In genomic region chr15:101697326-101698188, GRCm38 (mm10) we compare ENCODE assay signal across 30 mouse cellular contexts. TPM values are rescaled to one million over a fixed set of nuclear protein-coding genes. Genes with fewer than 3 reads are reported as not detected.
DNase-seq lines count a peak whose midpoint lies in the region; ATAC-seq and TF ChIP-seq lines count a peak whose summit lies in the region.
"Had no signal": no experiment of that assay in that cellular context is flagged by ENCODE, and none has a peak within 500 bp of the region (broad histone marks: within the 10 kb centered on the region; RNA-seq: fewer than 3 reads in every experiment).

No protein-coding gene starts in this region.

- no peak overlapping the region for H3K27ac ChIP-seq in hindbrain, postnatal 0 days
- no peak overlapping the region for H3K27ac ChIP-seq in hindbrain, embryonic 10.5 days
- H3K27ac ChIP-seq in embryonic facial prominence, embryonic 14.5 days (replicated peaks; ENCODE audit: low read depth, low read length): no peak overlapping the region
- no peak overlapping the region for H3K27ac ChIP-seq in stomach, postnatal 0 days (replicated peaks)
- H3K27ac ChIP-seq: forebrain, embryonic 10.5 days; heart, embryonic 15.5 days; hindbrain, embryonic 15.5 days; intestine, embryonic 15.5 days; limb, embryonic 13.5 days; liver, embryonic 12.5 days; midbrain, embryonic 10.5 days had no signal

- no peaks in the 10 kb centered on the region for H3K4me1 ChIP-seq in hindbrain, postnatal 0 days (ENCODE audit: insufficient read depth, low read length)
- peaks cover 5% of the 10 kb centered on the region for H3K4me1 ChIP-seq in hindbrain, embryonic 10.5 days (replicated peaks)
- H3K4me1 ChIP-seq in embryonic facial prominence, embryonic 14.5 days (ENCODE audit: control insufficient read depth, insufficient read depth, low read length): no peaks in the 10 kb centered on the region; the same call in 1 of the 2 replicates
- no peaks in the 10 kb centered on the region for H3K4me1 ChIP-seq in stomach, postnatal 0 days (replicated peaks; ENCODE audit: control insufficient read depth, insufficient read depth)
- H3K4me1 ChIP-seq: heart, embryonic 15.5 days; hindbrain, embryonic 15.5 days; intestine, embryonic 15.5 days; limb, embryonic 13.5 days; liver, embryonic 12.5 days had no signal

- ATAC-seq in hindbrain, postnatal 0 days: no peak
- peak; percentile 80; the same call in 1 of the 2 replicates for ATAC-seq in embryonic facial prominence, embryonic 14.5 days (ENCODE audit: low read depth)
- ATAC-seq in stomach, postnatal 0 days (ENCODE audit: low FRiP score, low TSS enrichment): no peak
- ATAC-seq: intestine, embryonic 15.5 days; liver, embryonic 12.5 days; midbrain, embryonic 16.5 days had no signal

- no peaks in the 10 kb centered on the region for H3K36me3 ChIP-seq in hindbrain, postnatal 0 days (ENCODE audit: insufficient read depth, low read length)
- no peaks in the 10 kb centered on the region for H3K36me3 ChIP-seq in hindbrain, embryonic 10.5 days
- H3K36me3 ChIP-seq in embryonic facial prominence, embryonic 14.5 days (ENCODE audit: control insufficient read depth, insufficient read depth, low read length): no peaks in the 10 kb centered on the region
- no peaks in the 10 kb centered on the region for H3K36me3 ChIP-seq in stomach, postnatal 0 days (ENCODE audit: control insufficient read depth, insufficient read depth, low read length)
- H3K36me3 ChIP-seq: forebrain, embryonic 10.5 days; heart, embryonic 15.5 days; hindbrain, embryonic 15.5 days; intestine, embryonic 15.5 days; limb, embryonic 13.5 days; liver, embryonic 12.5 days; midbrain, embryonic 10.5 days had no signal

- H3K9me3 ChIP-seq in hindbrain, postnatal 0 days (ENCODE audit: low read length): no peaks in the 10 kb centered on the region
- no peaks in the 10 kb centered on the region for H3K9me3 ChIP-seq in hindbrain, embryonic 10.5 days
- no peaks in the 10 kb centered on the region for H3K9me3 ChIP-seq in embryonic facial prominence, embryonic 14.5 days (ENCODE audit: control insufficient read depth, low read length)
- H3K9me3 ChIP-seq in stomach, postnatal 0 days (ENCODE audit: control insufficient read depth, low read length): no peaks in the 10 kb centered on the region
- H3K9me3 ChIP-seq: forebrain, embryonic 10.5 days; heart, embryonic 15.5 days; hindbrain, embryonic 15.5 days; intestine, embryonic 15.5 days; limb, embryonic 13.5 days; liver, embryonic 12.5 days; midbrain, embryonic 10.5 days had no signal

- no peak for DNase-seq in hindbrain, postnatal 0 days (ENCODE audit: low spot score)
- DNase-seq in hindbrain, embryonic 10.5 days (ENCODE audit: low spot score): no peak
- peak; percentile 11 to 14 for DNase-seq in layer of hippocampus, postnatal 36 days
- no peak for DNase-seq in layer of hippocampus, postnatal 25 days (ENCODE audit: extremely low spot score in 1 of 2, low spot score in 1 of 2)
- DNase-seq in embryonic facial prominence, embryonic 14.5 days (ENCODE audit: low spot score): peak; percentile 45
- DNase-seq in stomach, postnatal 0 days (ENCODE audit: low spot score): peak; percentile 11
- no peak for DNase-seq in right cerebral cortex, postnatal 10 days (ENCODE audit: low spot score in 2 of 2)
- DNase-seq: adrenal gland, postnatal 10 days; cerebellum, postnatal 25 days; heart, postnatal 4 days; kidney, adult 9 months; kidney, postnatal 36 days; lung, adult 18-20 months; lung, postnatal 10 days; right cerebral cortex, postnatal 14 days had no signal

- no peak overlapping the region for H3K4me3 ChIP-seq in hindbrain, postnatal 0 days (ENCODE audit: low read length)
- no peak overlapping the region for H3K4me3 ChIP-seq in hindbrain, embryonic 10.5 days
- no peak overlapping the region for H3K4me3 ChIP-seq in embryonic facial prominence, embryonic 14.5 days (ENCODE audit: low read depth, low read length)
- H3K4me3 ChIP-seq in stomach, postnatal 0 days (ENCODE audit: low read depth, low read length): no peak overlapping the region
- H3K4me3 ChIP-seq: forebrain, embryonic 10.5 days; heart, embryonic 15.5 days; hindbrain, embryonic 15.5 days; intestine, embryonic 15.5 days; limb, embryonic 13.5 days; liver, embryonic 12.5 days; midbrain, embryonic 10.5 days had no signal

- H3K9ac ChIP-seq in hindbrain, postnatal 0 days (replicated peaks; ENCODE audit: low read length): no peak overlapping the region
- H3K9ac ChIP-seq in embryonic facial prominence, embryonic 14.5 days (ENCODE audit: low read depth, low read length): no peak overlapping the region
- no peak overlapping the region for H3K9ac ChIP-seq in stomach, postnatal 0 days (ENCODE audit: low read length)
- H3K9ac ChIP-seq: heart, embryonic 15.5 days; hindbrain, embryonic 15.5 days; intestine, embryonic 15.5 days; limb, embryonic 13.5 days; liver, embryonic 12.5 days had no signal

- no peaks in the 10 kb centered on the region for H3K27me3 ChIP-seq in hindbrain, postnatal 0 days (ENCODE audit: insufficient read depth, low read length)
- no peaks in the 10 kb centered on the region for H3K27me3 ChIP-seq in hindbrain, embryonic 10.5 days (ENCODE audit: insufficient read depth, poor library complexity, severe bottlenecking)
- no peaks in the 10 kb centered on the region for H3K27me3 ChIP-seq in embryonic facial prominence, embryonic 14.5 days (replicated peaks; ENCODE audit: control insufficient read depth, insufficient read depth, low read length)
- H3K27me3 ChIP-seq in stomach, postnatal 0 days (ENCODE audit: control insufficient read depth, insufficient read depth, low read length): no peaks in the 10 kb centered on the region
- H3K27me3 ChIP-seq: hindbrain, embryonic 15.5 days; intestine, embryonic 15.5 days; limb, embryonic 13.5 days; liver, embryonic 12.5 days had no signal

- peak; percentile 23; the same call in 1 of the 2 replicates for TF ChIP-seq CTCF in hindbrain, postnatal 0 days (IDR thresholded peaks at IDR 0.05; ENCODE audit: low read depth)
- no peak; the same call in 1 of the 2 replicates for TF ChIP-seq CTCF in stomach, postnatal 0 days (IDR thresholded peaks at IDR 0.05; ENCODE audit: low read depth)

- no peak for TF ChIP-seq EP300 in stomach, postnatal 0 days (optimal IDR thresholded peaks at IDR 0.05)

- 66% methylated on average over 8 of the region's 8 CpGs for WGBS in hindbrain, postnatal 0 days
- WGBS in hindbrain, embryonic 10.5 days: 75% methylated on average over 8 of the region's 8 CpGs
- 61% methylated on average over 8 of the region's 8 CpGs for WGBS in embryonic facial prominence, embryonic 14.5 days
- whole genome bisulfite sequencing in stomach, postnatal 0 days: 57% methylated on average over 8 of the region's 8 CpGs

- no peak overlapping the region for H3K4me2 ChIP-seq in hindbrain, postnatal 0 days (ENCODE audit: low read depth, low read length)
- no peak overlapping the region for H3K4me2 ChIP-seq in embryonic facial prominence, embryonic 14.5 days (ENCODE audit: low read depth, low read length)
- no peak overlapping the region for H3K4me2 ChIP-seq in stomach, postnatal 0 days (replicated peaks; ENCODE audit: low read depth)
- H3K4me2 ChIP-seq: heart, embryonic 15.5 days; hindbrain, embryonic 15.5 days; intestine, embryonic 15.5 days; limb, embryonic 13.5 days; liver, embryonic 12.5 days had no signal

RNA-seq across cellular contexts. Expression of gene Krt6a, which starts 3.5 kb away (rescaled TPM):
- not detected in 2 replicates for total RNA-seq in hindbrain, postnatal 0 days (2014; rRNA removed)
- 0.13 TPM in 1 of 2 replicates, not detected in the other for polyA plus RNA-seq in hindbrain, postnatal 0 days (2015; fragmentation: Nextera tagmentation; extraction: Ambion mirVana)
- polyA plus RNA-seq in hindbrain, embryonic 10.5 days (2016; fragmentation: Nextera tagmentation; extraction: Ambion mirVana): not detected in 2 replicates
- total RNA-seq in layer of hippocampus, postnatal 36 days (2021): not detected
- not detected for total RNA-seq in layer of hippocampus, postnatal 25 days (2021)
- 34.9 and 120 TPM in 2 replicates for polyA plus RNA-seq in embryonic facial prominence, embryonic 14.5 days (2014; fragmentation: Nextera tagmentation; extraction: Ambion mirVana)
- polyA plus RNA-seq in stomach, postnatal 0 days (2015; fragmentation: Nextera tagmentation; extraction: Ambion mirVana): 30.7 and 42.9 TPM in 2 replicates
- total RNA-seq: adrenal gland, postnatal 10 days; gastrocnemius, adult 18-20 months; heart, postnatal 4 days; left cerebral cortex, postnatal 10 days; MEL had no signal
- polyA plus RNA-seq: C2C12; forebrain, embryonic 10.5 days; liver, embryonic 12.5 days; midbrain, embryonic 10.5 days; midbrain, embryonic 16.5 days; neural tube, embryonic 14.5 days had no signal

RNA-seq across cellular contexts. Expression of gene Krt5, which starts 15.1 kb away (rescaled TPM):
- not detected in 2 replicates for total RNA-seq in hindbrain, postnatal 0 days (2014; rRNA removed)
- polyA plus RNA-seq in hindbrain, postnatal 0 days (2015; fragmentation: Nextera tagmentation; extraction: Ambion mirVana): 0.15 TPM in 1 of 2 replicates, not detected in the other
- 0.16 and 2.1 TPM in 2 replicates for polyA plus RNA-seq in hindbrain, embryonic 10.5 days (2016; fragmentation: Nextera tagmentation; extraction: Ambion mirVana)
- under 1 TPM; 0.56 to 0.85 TPM for total RNA-seq in layer of hippocampus, postnatal 36 days (2021)
- under 1 TPM; 0.33 to 0.52 TPM for total RNA-seq in layer of hippocampus, postnatal 25 days (2021)
- polyA plus RNA-seq in embryonic facial prominence, embryonic 14.5 days (2014; fragmentation: Nextera tagmentation; extraction: Ambion mirVana): 142 and 153 TPM in 2 replicates
- polyA plus RNA-seq in stomach, postnatal 0 days (2015; fragmentation: Nextera tagmentation; extraction: Ambion mirVana): 504 and 557 TPM in 2 replicates
- total RNA-seq: adrenal gland, postnatal 10 days; heart, postnatal 4 days; left cerebral cortex, postnatal 10 days; MEL had no signal
- polyA plus RNA-seq: neural tube, embryonic 14.5 days had no signal

RNA-seq across cellular contexts. Expression of gene Krt6b, which starts 17.5 kb away (rescaled TPM):
- total RNA-seq in hindbrain, postnatal 0 days (2014; rRNA removed): not detected in 2 replicates
- not detected in 2 replicates for polyA plus RNA-seq in hindbrain, postnatal 0 days (2015; fragmentation: Nextera tagmentation; extraction: Ambion mirVana)
- not detected in 2 replicates for polyA plus RNA-seq in hindbrain, embryonic 10.5 days (2016; fragmentation: Nextera tagmentation; extraction: Ambion mirVana)
- total RNA-seq in layer of hippocampus, postnatal 36 days (2021): not detected
- total RNA-seq in layer of hippocampus, postnatal 25 days (2021): not detected
- polyA plus RNA-seq in embryonic facial prominence, embryonic 14.5 days (2014; fragmentation: Nextera tagmentation; extraction: Ambion mirVana): 0.16 and 1.2 TPM in 2 replicates
- 3.3 and 4.7 TPM in 2 replicates for polyA plus RNA-seq in stomach, postnatal 0 days (2015; fragmentation: Nextera tagmentation; extraction: Ambion mirVana)
- total RNA-seq: adrenal gland, postnatal 10 days; gastrocnemius, adult 18-20 months; left cerebral cortex, postnatal 10 days; MEL had no signal
- polyA plus RNA-seq: C2C12; forebrain, embryonic 10.5 days; heart, embryonic 15.5 days; hindbrain, embryonic 15.5 days; intestine, embryonic 15.5 days; limb, embryonic 13.5 days; liver, embryonic 12.5 days; midbrain, embryonic 10.5 days; midbrain, embryonic 16.5 days; neural tube, embryonic 14.5 days; urinary bladder, adult 2 months had no signal

RNA-seq across cellular contexts. Expression of gene Krt71, which starts 45.4 kb away (rescaled TPM):
- total RNA-seq in hindbrain, postnatal 0 days (2014; rRNA removed): 2.1 and 2.2 TPM in 2 replicates
- polyA plus RNA-seq in hindbrain, postnatal 0 days (2015; fragmentation: Nextera tagmentation; extraction: Ambion mirVana): 1.2 and 1.9 TPM in 2 replicates
- polyA plus RNA-seq in hindbrain, embryonic 10.5 days (2016; fragmentation: Nextera tagmentation; extraction: Ambion mirVana): not detected in 2 replicates
- total RNA-seq in layer of hippocampus, postnatal 36 days (2021): not detected
- total RNA-seq in layer of hippocampus, postnatal 25 days (2021): not detected
- 9.3 and 14.3 TPM in 2 replicates for polyA plus RNA-seq in embryonic facial prominence, embryonic 14.5 days (2014; fragmentation: Nextera tagmentation; extraction: Ambion mirVana)
- not detected in 2 replicates for polyA plus RNA-seq in stomach, postnatal 0 days (2015; fragmentation: Nextera tagmentation; extraction: Ambion mirVana)
- total RNA-seq: adrenal gland, postnatal 10 days; heart, postnatal 4 days; left cerebral cortex, postnatal 10 days; MEL had no signal
- polyA plus RNA-seq: C2C12; forebrain, embryonic 10.5 days; heart, embryonic 15.5 days; intestine, embryonic 15.5 days; limb, embryonic 13.5 days; liver, embryonic 12.5 days; midbrain, embryonic 10.5 days; urinary bladder, adult 2 months had no signal

RNA-seq across cellular contexts. Expression of gene Gm5478, which starts 50.4 kb away (rescaled TPM):
- total RNA-seq in hindbrain, postnatal 0 days (2014; rRNA removed): not detected in 2 replicates
- not detected in 2 replicates for polyA plus RNA-seq in hindbrain, postnatal 0 days (2015; fragmentation: Nextera tagmentation; extraction: Ambion mirVana)
- not detected in 2 replicates for polyA plus RNA-seq in hindbrain, embryonic 10.5 days (2016; fragmentation: Nextera tagmentation; extraction: Ambion mirVana)
- total RNA-seq in layer of hippocampus, postnatal 36 days (2021): not detected
- not detected for total RNA-seq in layer of hippocampus, postnatal 25 days (2021)
- polyA plus RNA-seq in embryonic facial prominence, embryonic 14.5 days (2014; fragmentation: Nextera tagmentation; extraction: Ambion mirVana): not detected in 2 replicates
- polyA plus RNA-seq in stomach, postnatal 0 days (2015; fragmentation: Nextera tagmentation; extraction: Ambion mirVana): 0.10 TPM in 1 of 2 replicates, not detected in the other
- total RNA-seq: adrenal gland, postnatal 10 days; gastrocnemius, adult 18-20 months; gastrocnemius, postnatal 4 days; heart, postnatal 4 days; left cerebral cortex, postnatal 10 days; MEL had no signal
- polyA plus RNA-seq: C2C12; forebrain, embryonic 10.5 days; heart, embryonic 15.5 days; hindbrain, embryonic 15.5 days; intestine, embryonic 15.5 days; limb, embryonic 13.5 days; liver, embryonic 12.5 days; midbrain, embryonic 10.5 days; midbrain, embryonic 16.5 days; neural tube, embryonic 14.5 days; urinary bladder, adult 2 months had no signal

Comparison
In these comparisons a context has a peak if more than half of its experiments do, and no peak if none do; other contexts are left out.
1. DNase-seq: peak in layer of hippocampus, postnatal 36 days (2 of 2), embryonic facial prominence, embryonic 14.5 days (single experiment) and stomach, postnatal 0 days (single experiment); none in hindbrain, postnatal 0 days (single experiment), hindbrain, embryonic 10.5 days (single experiment), layer of hippocampus, postnatal 25 days (0 of 2) and right cerebral cortex, postnatal 10 days (0 of 2).
2. RNA of gene Krt6a, which starts 3.5 kb away (polyA plus RNA-seq): 34.9 to 120 TPM in embryonic facial prominence, embryonic 14.5 days and 30.7 to 42.9 TPM in stomach, postnatal 0 days; 0.13 TPM in hindbrain, postnatal 0 days and not detected in hindbrain, embryonic 10.5 days; every median in the first group is over 10 times any median in the second.
3. RNA of gene Krt5, which starts 15.1 kb away (polyA plus RNA-seq): 504 to 557 TPM in stomach, postnatal 0 days and 142 to 153 TPM in embryonic facial prominence, embryonic 14.5 days; 0.16 to 2.1 TPM in hindbrain, embryonic 10.5 days and 0.15 TPM in hindbrain, postnatal 0 days; every median in the first group is over 10 times any median in the second.